Mouse (Mus musculus) ES-Bruce4 (cell line): ENCODE data around the gene Mvb12b. TPM values are rescaled to one million over a fixed set of nuclear protein-coding genes. Genes with fewer than 3 reads are reported as not detected.

Source experiments
- H3K27ac ChIP-seq: 2 replicates; pipeline ENCODE4 v1.5.1; 2012; ENCODE audit warnings: low read length, inconsistent platforms; ENCODE audit not compliant: insufficient read depth
- H3K27me3 ChIP-seq: 2 replicates; pipeline ENCODE4 v1.6.1; 2012; ENCODE audit warnings: mild to moderate bottlenecking, low read length, inconsistent platforms; ENCODE audit not compliant: control insufficient read depth, poor library complexity, insufficient read depth, severe bottlenecking
- H3K36me3 ChIP-seq: 2 replicates; pipeline ENCODE4 v1.6.1; 2012; ENCODE audit warnings: inconsistent platforms, mild to moderate bottlenecking, low read length, moderate library complexity; ENCODE audit not compliant: control insufficient read depth, poor library complexity, insufficient read depth, severe bottlenecking
- H3K4me1 ChIP-seq: one replicate; pipeline ENCODE4 v1.8.1; 2011; ENCODE audit warnings: low read length; ENCODE audit not compliant: control insufficient read depth, insufficient read depth
- H3K4me3 ChIP-seq: 2 replicates; pipeline ENCODE4 v1.5.1; 2011; ENCODE audit warnings: low read depth, mild to moderate bottlenecking, low read length
- H3K9ac ChIP-seq: 2 replicates; pipeline ENCODE4 v1.6.1; 2012; ENCODE audit warnings: low read depth, mild to moderate bottlenecking, inconsistent platforms; ENCODE audit not compliant: poor library complexity, severe bottlenecking
- H3K9me3 ChIP-seq: replicated peaks from 2 replicates; pipeline ENCODE4 v1.6.1; 2012; ENCODE audit warnings: mild to moderate bottlenecking, low read length, inconsistent platforms; ENCODE audit not compliant: control insufficient read depth, poor library complexity, insufficient read depth, severe bottlenecking
- CTCF ChIP-seq: IDR thresholded peaks from one replicate; pipeline ENCODE4 v1.8.1; 2011; ENCODE audit warnings: low read depth, low read length
- EP300 ChIP-seq: IDR thresholded peaks from 2 replicates; pipeline ENCODE4 v1.6.1; 2011; ENCODE audit warnings: low read depth, low read length; ENCODE audit not compliant: insufficient read depth
- POLR2A ChIP-seq: IDR thresholded peaks from one replicate; pipeline ENCODE4 v1.8.1; 2011; ENCODE audit warnings: low read length; ENCODE audit not compliant: insufficient read depth
- polyA plus RNA-seq: library from polyadenylated mRNA; stranded (reverse); fragments of >200 nt; gene quantifications from 2 replicates; pipeline ENCODE4 v1.2.4, GENCODE M21; 2011; ENCODE audit warnings: low read depth; ENCODE audit not compliant: missing spikeins, insufficient read depth, insufficient read length

Mvb12b gene
- polyA plus RNA-seq, 1 experiment, result 11.5 TPM

- TF ChIP-seq CTCF, result no peak
- TF ChIP-seq POLR2A, result no peak
- TF ChIP-seq EP300, result no peak
- H3K27ac ChIP-seq, result no peak overlapping the region
- no peak overlapping the region for H3K9ac ChIP-seq
- no peak overlapping the region for H3K4me3 ChIP-seq
- no peaks in the 10 kb centered on the region for H3K4me1 ChIP-seq
- no peaks in the 10 kb centered on the region for H3K36me3 ChIP-seq
- no peaks in the 10 kb centered on the region for H3K9me3 ChIP-seq
- H3K27me3 ChIP-seq, result no peaks in the 10 kb centered on the region
Observed at GRCm38 (mm10) chr2:33805640-33806039, 82.1 kb downstream of the Mvb12b start.

- TF ChIP-seq CTCF (no peak), EP300 (no peak), POLR2A (no peak)
Observed at GRCm38 (mm10) chr2:33803717-33804214, 84.0 kb downstream of the Mvb12b start.

GRCm38 (mm10) chr2:33803083-33803615, 84.6 kb downstream of the Mvb12b start:
- H3K4me1 ChIP-seq, result no peaks in the 10 kb centered on the region
- no peak overlapping the region for H3K27ac ChIP-seq
- no peak overlapping the region for H3K4me3 ChIP-seq
- H3K27me3 ChIP-seq, result no peaks in the 10 kb centered on the region
- no peaks in the 10 kb centered on the region for H3K36me3 ChIP-seq
- H3K9ac ChIP-seq, result no peak overlapping the region
- TF ChIP-seq CTCF (no peak), POLR2A (no peak), EP300 (no peak)
- no peaks in the 10 kb centered on the region for H3K9me3 ChIP-seq

More at GRCm38 (mm10) chr2:33803717-33804214, 84.0 kb downstream of the Mvb12b start:
- no peak overlapping the region for H3K9ac ChIP-seq
- no peak overlapping the region for H3K27ac ChIP-seq
- H3K4me3 ChIP-seq, result no peak overlapping the region
- no peaks in the 10 kb centered on the region for H3K27me3 ChIP-seq
- H3K4me1 ChIP-seq, result no peaks in the 10 kb centered on the region
- no peaks in the 10 kb centered on the region for H3K9me3 ChIP-seq
- H3K36me3 ChIP-seq, result no peaks in the 10 kb centered on the region

- Histone ChIP-seq H3K36me3 (no peaks in the 10 kb centered on the region), H3K27ac (no peak overlapping the region), H3K9me3 (no peaks in the 10 kb centered on the region), H3K9ac (no peak overlapping the region), H3K4me1 (no peaks in the 10 kb centered on the region), H3K27me3 (no peaks in the 10 kb centered on the region), H3K4me3 (no peak overlapping the region)
- TF ChIP-seq EP300 (no peak), CTCF (no peak), POLR2A (no peak)
Observed at GRCm38 (mm10) chr2:33801760-33802159, 86.0 kb downstream of the Mvb12b start.

- H3K27ac ChIP-seq, result no peak overlapping the region
- no peak overlapping the region for H3K9ac ChIP-seq
- no peak for TF ChIP-seq CTCF
- no peak for TF ChIP-seq POLR2A
- no peak for TF ChIP-seq EP300
- no peaks in the 10 kb centered on the region for H3K4me1 ChIP-seq
- H3K27me3 ChIP-seq, result no peaks in the 10 kb centered on the region
- no peaks in the 10 kb centered on the region for H3K36me3 ChIP-seq
- no peak overlapping the region for H3K4me3 ChIP-seq
- no peaks in the 10 kb centered on the region for H3K9me3 ChIP-seq
Observed at GRCm38 (mm10) chr2:33801336-33801735, 86.4 kb downstream of the Mvb12b start.

GRCm38 (mm10) chr2:33800221-33800620, 87.5 kb downstream of the Mvb12b start:
- Histone ChIP-seq H3K36me3 (no peaks in the 10 kb centered on the region), H3K27me3 (no peaks in the 10 kb centered on the region), H3K4me1 (no peaks in the 10 kb centered on the region), H3K9ac (no peak overlapping the region), H3K4me3 (no peak overlapping the region), H3K9me3 (no peaks in the 10 kb centered on the region), H3K27ac (no peak overlapping the region)
- no peak for TF ChIP-seq CTCF
- TF ChIP-seq EP300, result no peak
- TF ChIP-seq POLR2A, result no peak
